Mouse (Mus musculus): Measurements from ENCODE around the gene Emc6.

Gene Emc6

GRCm38 (mm10) chr11:73176186-73176585, 651 bp downstream of the Emc6 start:
- DNase-seq (ENCODE audit: low spot score), result no peak

- no peak for DNase-seq (ENCODE audit: low spot score)
Observed at GRCm38 (mm10) chr11:73175612-73176011, 1.2 kb downstream of the Emc6 start.

- no peak for DNase-seq (ENCODE audit: low spot score)
Observed at GRCm38 (mm10) chr11:73172186-73172585, 4.7 kb downstream of the Emc6 start.

GRCm38 (mm10) chr11:73169231-73169630, 7.6 kb downstream of the Emc6 start:
- no peak for DNase-seq (ENCODE audit: low spot score)

GRCm38 (mm10) chr11:73168576-73168975, 8.3 kb downstream of the Emc6 start:
- DNase-seq (ENCODE audit: low spot score), result no peak

DNA sequence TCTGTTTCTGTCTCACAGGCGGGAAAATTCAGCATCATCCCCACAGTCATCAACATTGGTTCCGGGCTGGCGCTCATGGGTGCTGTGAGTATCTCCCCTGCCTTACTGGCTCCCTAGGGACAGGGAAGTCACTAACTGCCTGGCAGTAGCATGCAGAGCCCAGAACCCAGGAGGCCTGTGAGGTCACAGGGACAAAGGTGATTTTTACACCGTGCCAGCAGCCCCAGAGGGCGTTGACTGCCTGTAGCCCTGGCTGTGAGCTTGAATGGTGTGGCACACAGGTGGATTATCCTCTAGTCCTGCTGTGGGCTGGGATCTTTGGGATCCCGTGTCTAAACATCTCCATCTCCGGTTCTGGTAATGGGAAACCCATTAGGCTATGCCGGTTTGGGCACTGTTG, 8.8 kb downstream of the Emc6 start:
- DNase-seq (ENCODE audit: low spot score), result no peak

DNA sequence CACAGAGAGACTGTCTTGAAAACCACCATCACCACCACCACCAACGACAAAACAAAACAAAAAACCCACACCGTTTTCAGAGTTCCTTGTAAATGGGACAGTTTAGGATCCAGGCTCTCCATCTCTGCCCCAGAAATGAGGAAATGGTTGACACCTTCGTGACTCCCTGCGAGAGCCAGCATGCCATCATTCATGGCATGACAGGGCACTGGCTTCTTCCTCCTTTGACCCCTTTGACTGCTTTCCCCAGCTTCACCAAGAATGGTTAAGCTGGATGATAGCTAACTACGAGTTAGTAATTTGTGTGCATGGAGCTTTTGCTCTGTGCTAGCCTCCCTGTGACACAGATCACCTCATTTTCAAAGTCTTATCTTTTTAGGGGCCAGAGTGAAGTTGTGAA, 14.6 kb downstream of the Emc6 start:
- DNase-seq (ENCODE audit: low spot score), result no peak

GRCm38 (mm10) chr11:73161616-73162015, 15.2 kb downstream of the Emc6 start:
- no peak for DNase-seq (ENCODE audit: low spot score)

GRCm38 (mm10) chr11:73160811-73161200, 16.0 kb downstream of the Emc6 start:
- DNase-seq (ENCODE audit: low spot score), result no peak

DNA sequence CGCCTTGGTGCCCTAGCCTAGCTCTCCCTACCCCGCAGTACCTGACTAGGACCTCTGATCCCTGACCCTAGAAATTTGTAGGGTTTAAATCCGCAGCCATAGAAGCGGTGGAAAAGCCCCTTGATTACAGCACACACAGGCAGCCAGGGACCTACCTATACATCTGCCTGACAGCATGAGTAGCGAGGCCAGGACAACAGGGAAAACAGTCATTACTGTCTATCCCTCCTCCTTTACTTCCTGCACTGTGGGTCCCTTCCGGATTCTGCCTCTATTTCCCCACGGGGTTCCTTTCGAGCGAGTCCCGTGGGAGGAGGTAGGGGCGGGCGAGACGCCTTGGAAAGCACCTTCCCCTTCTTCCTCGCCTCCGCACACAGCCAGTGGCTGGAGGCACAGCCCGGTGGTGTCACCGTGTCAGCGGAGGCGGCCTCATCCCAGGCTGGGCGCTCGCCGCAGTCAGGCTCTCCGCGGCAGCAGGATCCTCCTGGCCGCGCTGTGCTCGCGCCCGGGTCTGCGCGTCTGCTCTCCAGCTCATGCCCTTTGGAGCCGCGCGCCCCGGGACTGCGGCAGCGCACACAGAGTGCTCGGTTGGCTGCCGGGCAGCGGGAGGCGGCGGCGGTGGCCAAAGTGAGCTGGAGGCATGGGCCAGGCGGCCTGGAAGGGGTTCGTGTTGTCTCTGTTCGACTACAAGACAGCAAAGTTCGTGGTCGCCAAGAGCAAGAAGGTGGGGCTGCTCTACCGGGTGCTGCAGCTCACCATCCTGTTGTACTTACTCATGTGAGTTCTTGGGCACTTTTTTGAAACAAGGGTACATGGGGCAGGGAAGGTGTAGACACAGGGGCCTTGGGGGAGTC, 16.7 kb downstream of the Emc6 start, which contains the start of gene P2rx5:
Gene P2rx5, plus strand, starts transcription at position 465 of the 854 bp plus-strand sequence.
- no peak for DNase-seq (ENCODE audit: low spot score)

DNA sequence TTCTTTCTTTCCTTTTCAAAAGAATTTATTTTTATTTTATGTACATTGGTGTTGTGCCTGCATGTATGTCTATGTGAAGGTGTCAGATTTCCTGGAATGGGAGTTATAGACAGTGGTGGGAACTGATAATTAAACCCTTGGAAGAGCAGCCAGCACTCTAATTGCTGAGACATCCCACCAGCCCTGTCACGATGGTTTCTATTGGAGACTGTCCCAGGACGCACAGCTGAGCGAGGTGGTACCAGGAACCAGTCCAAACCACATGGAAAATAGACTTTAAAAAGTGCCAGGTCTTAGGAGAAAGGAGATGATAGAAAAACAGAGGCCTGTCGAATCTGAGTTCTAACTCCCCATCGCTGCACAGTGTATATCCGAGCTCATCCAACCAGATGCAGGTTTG, 21.8 kb downstream of the Emc6 start:
- DNase-seq (ENCODE audit: low spot score), result no peak

GRCm38 (mm10) chr11:73148209-73148608, 28.6 kb downstream of the Emc6 start:
- no peak for DNase-seq (ENCODE audit: low spot score)

- DNase-seq (ENCODE audit: low spot score), result no peak
Observed at GRCm38 (mm10) chr11:73146975-73147365, 29.9 kb downstream of the Emc6 start.

DNA sequence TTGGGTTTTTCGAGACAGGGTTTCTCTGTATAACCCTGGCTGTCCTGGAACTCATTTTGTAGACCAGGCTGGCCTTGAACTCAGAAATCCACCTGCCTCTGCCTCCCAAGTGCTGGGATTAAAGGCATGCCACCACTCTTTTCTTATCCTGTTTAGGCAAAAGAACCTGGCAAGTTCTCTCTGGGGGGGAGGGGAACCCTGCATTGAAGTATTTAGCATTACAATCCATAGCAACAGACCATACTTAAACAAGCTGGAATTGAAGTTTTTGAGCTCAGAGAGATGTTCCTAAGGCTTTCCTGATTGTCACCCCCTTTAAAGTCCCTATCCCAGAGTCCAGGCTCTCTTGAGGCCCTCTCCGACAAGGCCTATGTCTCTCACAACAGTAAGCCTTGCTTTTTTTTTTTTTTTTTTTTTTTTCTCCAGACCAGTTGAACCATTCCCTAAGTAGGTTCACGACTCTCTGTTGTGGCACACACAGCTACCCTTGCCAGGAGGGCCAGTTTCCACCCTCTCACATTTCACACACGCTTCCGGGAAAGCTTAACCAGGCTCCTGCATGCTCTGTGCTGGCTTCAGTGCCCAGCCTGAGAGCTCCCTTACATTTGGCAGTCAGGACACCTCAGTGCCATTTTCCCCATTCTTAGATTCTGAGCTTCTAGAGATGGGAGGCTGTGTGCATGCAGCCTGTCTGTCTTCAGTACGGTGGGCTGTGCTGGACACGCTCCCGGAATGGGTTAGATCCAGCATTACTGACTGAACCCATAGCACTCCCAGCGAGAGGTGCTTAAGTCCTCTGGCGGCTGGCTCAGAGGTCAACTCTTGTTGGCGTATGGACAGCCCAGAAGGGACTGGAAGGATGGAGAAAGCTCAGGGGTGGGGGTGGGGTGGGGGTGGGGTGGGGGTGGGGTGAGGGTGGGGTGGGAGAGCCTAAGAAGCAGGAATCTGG, 30.5 kb downstream of the Emc6 start:
- no peak for DNase-seq (ENCODE audit: low spot score)

DNA sequence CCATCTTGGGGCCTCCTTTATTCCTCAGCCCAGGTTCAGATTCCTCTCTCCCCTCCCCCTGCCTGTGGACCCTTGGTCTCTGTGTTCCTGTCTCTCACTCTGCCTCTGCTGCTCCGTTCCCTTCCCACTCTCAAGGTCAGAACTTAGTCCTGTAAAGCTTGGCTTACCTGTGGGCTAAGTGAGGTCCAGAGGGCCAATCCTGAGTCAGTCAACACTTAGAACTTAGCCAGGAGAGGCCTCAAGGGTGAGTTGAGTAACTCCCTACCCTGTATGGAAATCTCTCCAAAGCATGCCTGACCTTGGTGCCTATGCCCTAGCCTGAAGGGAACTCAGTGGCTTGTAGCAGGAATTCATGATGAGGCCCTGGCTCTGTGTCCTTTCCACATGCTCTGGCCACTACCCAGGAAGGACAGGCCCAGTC, 32.6 kb downstream of the Emc6 start:
- DNase-seq (ENCODE audit: low spot score), result no peak

DNA sequence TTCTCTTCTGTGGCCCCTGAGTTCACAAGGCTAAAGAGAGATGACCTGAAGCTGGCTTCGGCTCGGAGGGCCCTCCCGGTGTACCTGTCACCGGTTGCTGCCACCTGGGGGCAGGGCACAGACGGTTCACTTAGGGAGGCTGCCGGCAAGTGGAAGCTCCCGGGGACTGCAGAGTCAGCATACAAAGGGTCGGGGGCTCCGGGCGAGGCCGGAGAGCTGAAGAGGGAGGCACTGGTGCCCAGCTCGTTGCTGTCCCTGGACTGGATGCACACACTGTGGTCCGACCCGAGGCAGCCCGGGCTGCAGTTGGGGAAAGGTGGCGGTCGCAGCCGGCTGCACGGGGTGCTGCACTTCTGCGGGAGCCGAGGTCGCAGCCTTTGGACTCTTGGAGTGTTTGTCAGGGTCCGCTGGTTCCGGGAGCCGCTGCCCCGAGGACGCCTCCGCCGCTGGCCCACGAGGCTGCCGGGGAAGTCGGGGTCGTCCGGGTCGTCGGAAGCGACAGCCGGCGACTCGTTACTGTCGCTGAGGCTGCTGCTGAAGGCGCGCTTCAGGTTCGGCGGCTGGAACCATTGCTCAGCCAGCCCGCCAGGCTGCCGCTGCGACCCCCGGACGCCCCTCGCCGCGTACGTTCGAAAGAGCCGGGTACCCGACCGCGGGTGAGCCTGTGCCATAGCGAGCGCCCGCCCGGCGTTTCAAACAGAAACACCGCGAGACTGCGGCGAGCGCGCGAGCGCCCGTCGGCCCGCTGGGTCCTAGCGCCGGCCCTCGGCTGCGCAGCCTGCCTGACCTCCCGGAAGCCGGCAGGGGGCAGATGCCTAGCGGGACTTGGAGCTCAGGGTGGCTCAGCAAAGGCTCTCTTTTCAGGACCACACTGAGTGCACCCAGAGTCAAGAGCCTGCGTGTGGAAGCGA, 39.0 kb downstream of the Emc6 start, which contains the start of gene Haspin:
Gene Haspin, minus strand, starts transcription at position 704 of the 911 bp plus-strand sequence.
- DNase-seq (ENCODE audit: low spot score), result peak; percentile 91

DNA sequence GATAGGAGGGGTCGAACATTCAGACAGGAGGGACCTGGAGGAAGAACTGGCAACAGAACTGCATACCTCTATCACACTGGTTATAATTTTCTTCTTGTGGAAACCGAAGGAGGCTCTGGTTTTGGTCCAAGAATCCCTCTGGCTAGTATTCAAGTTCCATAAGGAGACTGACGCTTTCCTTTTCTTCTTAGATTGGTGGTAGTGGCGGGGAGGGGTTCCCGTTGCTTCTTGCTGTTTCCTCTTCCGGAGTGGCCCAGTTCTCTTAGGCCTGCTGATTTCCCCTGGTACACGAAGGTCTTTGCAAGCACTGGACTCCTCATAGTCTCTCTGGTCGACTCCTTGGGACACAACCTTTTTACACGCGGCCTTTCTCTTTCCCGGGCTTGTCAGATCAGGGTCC, 39.7 kb downstream of the Emc6 start:
- DNase-seq (ENCODE audit: low spot score), result no peak

DNA sequence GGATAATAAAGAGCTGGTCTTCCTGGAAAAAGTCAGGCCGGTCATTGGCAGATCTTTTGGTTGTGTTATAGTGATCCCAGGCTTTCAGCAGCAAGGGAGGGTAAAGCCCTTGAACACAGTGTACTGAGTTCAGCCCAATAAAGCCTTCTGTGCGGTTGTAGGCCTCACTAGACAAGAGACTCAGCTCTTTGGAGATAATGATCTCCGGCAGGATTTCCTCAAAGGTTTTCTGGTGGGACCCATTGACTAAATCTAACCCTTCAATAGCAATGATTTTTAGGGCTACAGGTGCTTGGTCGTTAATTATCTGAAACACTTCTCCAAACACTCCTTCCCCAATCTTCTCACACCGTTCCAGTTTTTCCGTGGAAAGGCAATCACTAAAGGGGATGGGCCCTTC, 40.2 kb downstream of the Emc6 start:
- no peak for DNase-seq (ENCODE audit: low spot score)

- no peak for DNase-seq (ENCODE audit: low spot score)
Observed at GRCm38 (mm10) chr11:73134222-73134621, 42.6 kb downstream of the Emc6 start.

- DNase-seq (ENCODE audit: low spot score), result no peak
Observed at GRCm38 (mm10) chr11:73132999-73133398, 43.8 kb downstream of the Emc6 start.

GRCm38 (mm10) chr11:73131020-73131419, 45.8 kb downstream of the Emc6 start:
- DNase-seq (ENCODE audit: low spot score), result no peak

GRCm38 (mm10) chr11:73126495-73126894, 50.3 kb downstream of the Emc6 start:
- no peak for DNase-seq (ENCODE audit: low spot score)

All from testis, postnatal 14 days (tissue).